Comparison of ENCODE assay signal across 10 mouse cellular contexts in the genomic region with DNA sequence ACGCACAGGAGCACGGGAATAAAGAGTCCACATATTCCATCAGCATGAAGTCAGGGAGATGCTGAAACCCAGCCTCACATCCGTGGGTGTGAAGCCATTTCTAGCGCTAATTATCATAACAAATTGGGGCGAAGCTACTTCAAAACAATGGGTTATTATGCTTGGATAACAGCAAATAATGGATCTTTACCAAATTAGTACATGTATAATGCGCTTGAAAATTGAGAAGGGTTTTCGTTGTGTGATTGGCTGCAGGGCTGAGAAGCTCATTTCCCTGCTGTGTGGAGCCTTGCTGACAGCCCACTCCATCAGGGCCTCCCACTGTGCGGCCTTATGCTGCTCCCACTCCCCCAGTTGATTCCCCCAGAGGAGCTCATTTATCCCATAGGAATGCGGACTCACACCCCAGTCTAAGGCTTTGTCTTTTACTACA.
A peak's percentile ranks its signal among the peaks of the same experiment; 100 is the strongest.
DNase-seq lines count a peak whose midpoint lies in the region; ATAC-seq and TF ChIP-seq lines count a peak whose summit lies in the region.
"Had no signal": no experiment of that assay in that cellular context is flagged by ENCODE, and none has a peak within 500 bp of the region (broad histone marks: within the 10 kb centered on the region; RNA-seq: fewer than 3 reads in every experiment).

No protein-coding gene starts in this region.

- H3K4me2 ChIP-seq in neural tube, embryonic 11.5 days (ENCODE audit: low read depth) = no peak overlapping the region
- H3K4me2 ChIP-seq in hindbrain, embryonic 14.5 days (replicated peaks) = no peak overlapping the region; the same call in 1 of the 2 replicates

- H3K9ac ChIP-seq in neural tube, embryonic 11.5 days (ENCODE audit: low read length) = no peak overlapping the region
- H3K9ac ChIP-seq in hindbrain, embryonic 14.5 days = no peak overlapping the region
- no peak overlapping the region for H3K9ac ChIP-seq in heart, adult 2 months (ENCODE audit: low read depth, low read length)

- ATAC-seq in neural tube, embryonic 11.5 days (ENCODE audit: insufficient read depth, low FRiP score, low TSS enrichment) = peak; percentile 45; the same call in 1 of the 2 replicates
- ATAC-seq in hindbrain, embryonic 14.5 days (ENCODE audit: low FRiP score) = peak; percentile 53; the same call in 1 of the 2 replicates
- ATAC-seq: intestine, postnatal 0 days had no signal

- no peaks in the 10 kb centered on the region for H3K27me3 ChIP-seq in neural tube, embryonic 11.5 days (ENCODE audit: control insufficient read depth, insufficient read depth, low read length)
- no peaks in the 10 kb centered on the region for H3K27me3 ChIP-seq in hindbrain, embryonic 14.5 days (ENCODE audit: control insufficient read depth, insufficient read depth, low read length)
- H3K27me3 ChIP-seq in heart, adult 2 months (ENCODE audit: control insufficient read depth, insufficient read depth, low read length) = no peaks in the 10 kb centered on the region

- intact Hi-C loops in heart, adult 2 months (cut with DNase I) = no loop called here

- WGBS in neural tube, embryonic 11.5 days = 25% methylated on average over 9 of the region's 9 CpGs
- 9% methylated on average over 9 of the region's 9 CpGs for WGBS in hindbrain, embryonic 14.5 days
- WGBS in heart, adult 2 months = 48% methylated on average over 9 of the region's 9 CpGs

- H3K79me2 ChIP-seq in heart, adult 2 months (replicated peaks; ENCODE audit: control insufficient read depth, insufficient read depth, low read length) = no peaks in the 10 kb centered on the region

- TF ChIP-seq CTCF in heart, adult 2 months (IDR thresholded peaks at IDR 0.05) = no peak

- H3K9me3 ChIP-seq in neural tube, embryonic 11.5 days (ENCODE audit: control insufficient read depth, low read length) = no peaks in the 10 kb centered on the region
- no peaks in the 10 kb centered on the region for H3K9me3 ChIP-seq in hindbrain, embryonic 14.5 days (ENCODE audit: control insufficient read depth, low read length)

- TF ChIP-seq EP300 in heart, adult 2 months (IDR thresholded peaks at IDR 0.05; ENCODE audit: insufficient read depth, low read depth, low read length) = no peak

- no peak for TF ChIP-seq POLR2A in heart, adult 2 months (IDR thresholded peaks at IDR 0.05; ENCODE audit: insufficient read depth, low read depth, low read length)

- no peaks in the 10 kb centered on the region for H3K36me3 ChIP-seq in neural tube, embryonic 11.5 days (ENCODE audit: control insufficient read depth, insufficient read depth, low read length)
- H3K36me3 ChIP-seq in hindbrain, embryonic 14.5 days (replicated peaks; ENCODE audit: control insufficient read depth, insufficient read depth) = no peaks in the 10 kb centered on the region
- no peaks in the 10 kb centered on the region for H3K36me3 ChIP-seq in heart, adult 2 months (ENCODE audit: control insufficient read depth, insufficient read depth, low read length)

- no peak overlapping the region for H3K27ac ChIP-seq in neural tube, embryonic 11.5 days (ENCODE audit: low read depth, low read length)
- no peak overlapping the region for H3K27ac ChIP-seq in hindbrain, embryonic 14.5 days
- no peak overlapping the region for H3K27ac ChIP-seq in heart, adult 2 months

- DNase-seq in neural tube, embryonic 11.5 days (ENCODE audit: low spot score) = peak; percentile 18
- DNase-seq in neural tube, embryonic 10.5 days (ENCODE audit: extremely low spot score, low spot score) = no peak
- DNase-seq in cerebellum, postnatal 14 days = peak; percentile 18 to 50
- DNase-seq in hindbrain, embryonic 14.5 days (ENCODE audit: low spot score) = no peak
- no peak for DNase-seq in heart, adult 2 months
- no peak for DNase-seq in lung, postnatal 4 days
- no peak for DNase-seq in kidney, adult 9 months
- DNase-seq: gastrocnemius, postnatal 25 days; thymus, postnatal 25 days had no signal

- no peak overlapping the region for H3K4me3 ChIP-seq in neural tube, embryonic 11.5 days (ENCODE audit: low read depth, low read length)
- H3K4me3 ChIP-seq in hindbrain, embryonic 14.5 days (replicated peaks; ENCODE audit: low read length) = no peak overlapping the region
- H3K4me3 ChIP-seq in heart, adult 2 months = no peak overlapping the region

- H3K4me1 ChIP-seq in neural tube, embryonic 11.5 days (ENCODE audit: control insufficient read depth, insufficient read depth, low read length) = no peaks in the 10 kb centered on the region
- 0 out of 2 replicates have a peak, but pooled peaks cover 6% of the 10 kb centered on the region for H3K4me1 ChIP-seq in hindbrain, embryonic 14.5 days (replicated peaks; ENCODE audit: control insufficient read depth, insufficient read depth, low read length)
- H3K4me1 ChIP-seq in heart, adult 2 months (ENCODE audit: control insufficient read depth, insufficient read depth, low read length) = no peaks in the 10 kb centered on the region

Comparison
In these comparisons a context has a peak if more than half of its experiments do, and no peak if none do; other contexts are left out.
1. DNase-seq: peak in neural tube, embryonic 11.5 days (single experiment) and cerebellum, postnatal 14 days (2 of 2); none in neural tube, embryonic 10.5 days (single experiment), hindbrain, embryonic 14.5 days (single experiment), heart, adult 2 months (0 of 2), lung, postnatal 4 days (0 of 2) and kidney, adult 9 months (single experiment).